Mouse (Mus musculus): ENCODE measurements at regions not wholly inside any gene's neighbourhood (a gene's known extent, or its start where the extent isn't known, plus 50 kb on each side); places are given as distances from the start of the nearest gene placed in this dataset.

DNA sequence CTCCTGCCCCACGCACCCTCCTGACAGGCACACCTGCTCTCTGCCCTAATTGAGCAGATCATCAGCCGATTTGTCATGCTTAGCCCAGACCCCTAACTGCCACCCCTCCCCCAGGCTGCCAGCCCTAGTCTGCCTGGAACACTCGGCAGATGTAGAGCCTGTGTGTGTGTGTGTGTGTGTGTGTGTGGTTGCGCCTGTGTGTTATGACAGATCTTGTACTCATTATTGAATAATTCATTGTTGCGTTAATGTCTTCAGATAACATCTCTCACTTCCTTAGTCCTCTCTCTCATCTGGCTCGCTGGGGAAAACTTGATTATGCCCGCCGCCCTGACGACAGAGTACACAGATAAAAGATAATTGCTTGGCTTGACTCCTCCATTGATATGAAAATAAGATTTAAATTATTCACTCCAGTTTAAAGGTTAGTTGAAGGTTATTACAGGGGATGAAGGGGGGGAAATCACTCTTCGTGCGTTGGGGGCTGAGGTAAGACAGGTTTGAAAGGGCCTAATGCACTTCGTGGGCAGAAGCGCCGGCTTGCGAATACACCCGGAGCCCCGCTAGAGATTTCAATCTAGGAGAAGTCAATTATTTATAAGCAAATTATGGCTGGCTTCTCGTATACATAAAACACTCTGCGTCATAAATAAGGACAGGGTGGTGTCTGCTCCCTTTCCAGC, 260.3 kb upstream of the Tle3 start:
- ATAC-seq (replicated peaks; ENCODE audit: insufficient number of reproducible peaks, low FRiP score, low TSS enrichment, poor library complexity, severe bottlenecking) = no peak

DNA sequence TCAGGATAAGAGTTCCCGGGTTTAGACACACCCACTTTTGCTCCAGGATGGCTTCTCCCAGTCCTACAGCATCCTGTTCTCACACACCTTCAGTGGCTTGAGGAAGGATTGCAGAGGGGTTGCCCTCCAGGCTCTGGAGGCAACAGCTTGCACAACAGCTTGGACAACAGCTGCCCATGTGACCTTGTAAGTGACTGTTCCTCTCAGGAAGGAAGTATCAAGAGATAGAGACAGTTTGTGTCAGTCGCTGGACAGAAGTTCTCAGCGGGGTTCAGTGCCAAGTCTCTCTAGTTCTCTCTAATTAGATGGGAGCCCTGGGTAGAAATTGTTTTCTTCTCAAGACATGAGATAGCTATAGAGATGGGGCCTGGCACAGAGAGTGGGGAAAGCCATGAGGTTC, 252.9 kb upstream of the Tle3 start:
- ATAC-seq (replicated peaks; ENCODE audit: insufficient number of reproducible peaks, low FRiP score, low TSS enrichment, poor library complexity, severe bottlenecking) = no peak

DNA sequence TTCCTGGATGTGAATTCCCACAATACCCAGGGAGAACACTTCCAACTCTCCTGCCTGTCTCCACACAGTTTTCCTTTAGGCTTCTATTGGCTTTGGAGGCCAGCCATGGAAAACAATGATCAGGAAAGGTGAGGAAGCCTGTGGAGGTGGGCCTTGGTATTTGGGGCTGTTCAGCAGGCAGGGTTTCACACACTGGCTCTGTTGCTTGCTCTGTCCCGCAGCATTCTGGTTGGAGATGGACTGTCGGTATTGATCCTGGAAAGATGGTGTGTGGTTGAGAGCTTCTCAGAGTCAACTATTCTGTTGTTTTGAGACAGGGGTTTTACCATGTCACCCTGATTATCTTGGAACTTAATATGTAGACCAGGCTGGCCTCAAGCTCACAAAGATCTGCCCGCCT, 251.6 kb upstream of the Tle3 start:
- no peak for ATAC-seq (replicated peaks; ENCODE audit: insufficient number of reproducible peaks, low FRiP score, low TSS enrichment, poor library complexity, severe bottlenecking)

DNA sequence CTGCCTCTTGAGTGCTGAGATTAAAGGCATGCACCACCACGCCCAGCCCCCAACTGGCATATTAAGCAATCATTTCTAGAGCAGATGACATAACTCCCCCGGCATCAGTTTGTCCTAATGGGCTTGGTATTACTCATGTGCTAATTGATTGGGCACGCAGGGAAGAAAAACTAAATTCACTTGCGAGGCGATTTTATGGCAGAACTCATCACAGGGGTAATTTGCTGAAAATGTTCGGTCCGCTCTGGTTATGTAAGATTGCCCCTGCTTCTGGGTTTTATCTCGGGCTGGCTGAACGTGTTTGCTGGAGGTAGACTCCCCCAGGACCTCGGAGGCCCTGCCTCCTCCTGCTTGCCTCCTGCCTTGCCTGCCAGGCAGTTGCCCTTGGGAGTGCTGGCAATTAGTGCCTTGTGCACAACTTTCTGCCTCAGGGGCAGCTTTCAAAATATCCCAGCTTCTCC, 251.2 kb upstream of the Tle3 start:
- no peak for ATAC-seq (replicated peaks; ENCODE audit: insufficient number of reproducible peaks, low FRiP score, low TSS enrichment, poor library complexity, severe bottlenecking)

DNA sequence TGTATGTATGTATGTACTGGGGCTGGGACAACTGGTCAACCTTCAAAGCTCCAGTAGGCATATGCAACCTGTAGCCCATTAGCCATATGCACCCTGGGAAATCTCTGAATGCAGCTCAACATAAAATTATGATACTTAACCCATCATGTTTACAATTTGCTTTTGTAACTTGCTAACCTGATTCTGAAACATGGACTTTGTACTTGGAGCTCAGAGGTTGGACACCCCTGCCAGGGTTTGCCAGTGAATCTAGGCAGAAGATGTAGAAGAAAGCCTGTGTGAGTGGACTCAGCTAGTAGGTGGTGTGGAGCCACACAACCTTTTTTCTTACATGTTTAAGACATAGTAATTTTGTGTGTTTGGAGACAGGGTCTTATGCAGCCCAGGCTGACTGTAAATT, 248.7 kb upstream of the Tle3 start:
- ATAC-seq (replicated peaks; ENCODE audit: insufficient number of reproducible peaks, low FRiP score, low TSS enrichment, poor library complexity, severe bottlenecking) = no peak

DNA sequence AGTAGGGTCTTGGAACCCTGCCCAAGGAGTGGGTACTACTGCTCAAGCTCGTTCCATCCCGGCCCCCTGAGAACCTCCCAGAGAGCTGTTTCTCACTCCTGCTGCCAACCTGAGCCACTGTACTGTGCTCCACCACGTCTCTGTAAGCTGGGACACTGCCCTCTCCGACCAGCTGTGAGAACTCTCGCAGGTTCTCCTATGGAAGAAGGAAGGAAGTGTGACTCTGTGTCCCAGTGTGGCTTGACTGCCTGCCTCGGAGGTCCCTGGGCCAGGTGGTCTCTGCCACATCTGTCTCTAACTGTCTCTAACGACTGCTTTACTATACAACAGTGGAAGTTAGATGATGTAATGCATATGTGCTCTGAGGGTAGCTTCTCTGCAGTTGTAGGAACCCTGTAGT, 246.4 kb upstream of the Tle3 start:
- ATAC-seq (replicated peaks; ENCODE audit: insufficient number of reproducible peaks, low FRiP score, low TSS enrichment, poor library complexity, severe bottlenecking) = no peak

DNA sequence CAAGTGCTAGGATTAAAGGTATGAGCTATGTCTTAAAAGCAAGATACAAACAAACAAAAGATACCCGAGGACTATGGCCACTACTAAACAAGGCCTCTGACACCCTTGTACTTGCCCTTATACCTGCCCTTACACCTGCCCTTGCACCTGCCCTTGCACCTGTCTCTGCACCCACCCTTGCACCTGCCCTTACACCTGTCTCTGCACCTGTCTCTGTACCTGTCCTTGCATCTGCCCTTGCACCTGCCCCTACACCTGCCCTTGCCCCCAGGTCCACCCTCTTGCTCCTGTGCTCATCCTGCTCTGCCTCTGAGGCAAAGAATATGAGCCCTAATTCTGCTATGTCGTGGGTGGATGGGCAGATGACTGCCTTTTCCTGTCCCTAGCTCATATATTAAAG, 244.1 kb upstream of the Tle3 start:
- no peak for ATAC-seq (replicated peaks; ENCODE audit: insufficient number of reproducible peaks, low FRiP score, low TSS enrichment, poor library complexity, severe bottlenecking)

DNA sequence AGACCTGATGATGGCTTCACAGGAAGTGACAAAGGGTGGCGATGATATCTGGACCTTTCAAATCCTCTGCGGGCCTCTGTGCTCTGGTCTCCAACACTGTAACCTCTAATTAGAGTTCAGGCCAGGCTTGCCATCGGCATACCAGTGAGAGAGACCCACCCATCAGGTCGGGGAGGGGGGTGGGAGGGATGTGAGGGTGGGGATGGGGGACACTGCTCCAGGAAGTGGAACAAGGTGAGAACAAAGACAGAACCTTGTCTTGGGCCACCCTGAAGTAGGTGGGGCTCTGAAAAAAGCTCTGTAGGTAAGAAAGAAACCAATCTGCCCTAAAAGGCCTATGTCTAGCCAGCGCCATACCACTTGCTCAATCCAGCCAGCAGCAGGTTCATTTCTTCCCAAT, 243.0 kb upstream of the Tle3 start:
- no peak for ATAC-seq (replicated peaks; ENCODE audit: insufficient number of reproducible peaks, low FRiP score, low TSS enrichment, poor library complexity, severe bottlenecking)

DNA sequence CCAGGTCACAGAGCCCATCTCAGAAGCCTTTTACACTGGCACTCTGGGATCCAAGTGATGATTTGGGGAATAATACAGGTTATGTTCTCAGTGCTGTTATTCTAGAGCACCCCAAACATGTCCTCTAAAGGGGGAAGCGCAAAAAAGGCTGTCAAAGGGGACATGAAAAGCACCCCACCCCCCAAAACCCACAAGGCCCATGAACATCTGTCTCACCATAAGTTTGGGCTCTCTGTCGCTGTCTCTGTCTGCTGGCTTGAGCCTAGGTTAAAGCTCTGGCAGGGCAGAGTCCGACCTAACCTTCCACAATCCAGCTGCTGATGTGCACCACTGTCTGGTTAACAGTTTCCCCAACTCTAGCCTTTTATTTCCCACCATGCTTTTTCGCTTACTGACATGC, 241.3 kb upstream of the Tle3 start:
- ATAC-seq (replicated peaks; ENCODE audit: insufficient number of reproducible peaks, low FRiP score, low TSS enrichment, poor library complexity, severe bottlenecking) = no peak

DNA sequence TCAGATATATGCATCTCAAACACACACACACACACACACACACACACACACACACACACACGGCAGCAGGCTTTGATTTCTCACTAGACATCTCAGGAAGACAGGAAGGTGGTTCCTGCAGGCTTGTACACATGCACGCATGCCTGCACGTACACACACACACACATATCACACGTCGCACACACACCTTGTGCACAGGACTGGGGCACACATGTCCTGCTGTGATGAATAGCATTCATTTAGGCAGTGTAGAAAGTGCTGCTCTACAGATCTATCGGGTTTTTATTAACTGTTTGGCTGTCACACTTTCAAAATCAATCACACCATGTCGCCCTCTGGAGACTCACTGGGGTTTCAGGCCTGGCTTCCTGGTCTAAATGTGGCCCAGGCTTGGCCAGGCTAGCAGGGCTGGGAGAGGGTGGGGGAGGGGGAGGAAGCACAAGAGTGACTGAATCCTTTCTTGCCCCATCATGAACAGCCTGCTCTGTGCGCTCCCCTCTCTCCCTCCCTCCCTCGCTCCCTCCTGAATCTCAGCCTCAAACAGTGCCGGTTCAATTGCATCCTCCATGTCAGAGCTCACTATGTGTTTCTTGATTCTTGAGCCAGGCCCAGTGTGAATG, 236.8 kb upstream of the Tle3 start:
- no peak for ATAC-seq (replicated peaks; ENCODE audit: insufficient number of reproducible peaks, low FRiP score, low TSS enrichment, poor library complexity, severe bottlenecking)

DNA sequence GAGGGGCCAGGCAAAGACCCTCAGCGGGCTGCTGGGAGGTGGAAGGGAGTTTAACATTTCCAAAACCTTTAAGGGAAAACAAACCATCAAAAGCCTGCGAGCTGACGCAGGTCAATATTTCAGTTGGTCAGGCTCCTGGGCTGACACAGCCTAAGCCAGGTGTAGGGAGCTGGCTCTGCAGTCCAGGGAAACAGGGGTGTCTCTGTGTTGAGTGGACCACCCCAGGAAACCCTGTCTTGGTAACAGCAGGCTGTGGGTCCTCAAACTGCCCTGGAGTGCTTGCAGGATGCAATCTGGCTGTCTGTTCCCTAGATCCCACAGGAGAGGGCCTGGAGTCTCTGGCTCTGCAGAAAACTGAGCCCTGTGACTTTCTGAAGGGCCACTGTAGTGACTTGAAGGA, 236.2 kb upstream of the Tle3 start:
- ATAC-seq (replicated peaks; ENCODE audit: insufficient number of reproducible peaks, low FRiP score, low TSS enrichment, poor library complexity, severe bottlenecking) = no peak

DNA sequence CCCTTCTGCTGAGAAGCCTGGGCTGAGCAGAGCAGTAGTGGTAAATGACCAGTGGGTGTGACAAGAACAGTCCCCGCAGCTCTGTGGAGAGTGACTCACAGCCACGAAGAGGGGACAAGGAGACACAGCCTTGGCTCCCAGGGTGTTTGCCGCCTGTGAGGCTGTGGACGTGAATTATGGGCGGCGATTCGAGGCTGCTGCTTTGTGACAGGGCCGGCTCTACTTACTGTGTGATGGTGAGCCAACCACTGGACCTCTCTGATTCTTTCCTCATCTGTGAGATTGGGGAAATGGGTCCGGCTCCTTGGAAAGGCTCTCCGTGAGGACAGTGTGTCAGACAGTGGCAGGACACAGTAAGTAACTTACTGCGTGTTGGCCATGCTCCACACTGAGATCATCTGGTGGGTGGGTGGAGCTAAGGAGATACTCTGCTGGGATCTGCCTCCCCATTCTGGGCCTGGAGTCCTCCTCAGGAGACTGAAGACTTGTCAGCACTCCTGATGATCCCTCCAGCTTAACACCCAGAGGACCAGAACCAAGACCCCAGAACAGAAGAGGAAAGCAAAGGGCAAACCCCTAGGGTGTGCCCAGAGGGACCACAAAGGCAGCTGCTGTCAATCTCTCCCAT, 233.3 kb upstream of the Tle3 start:
- no peak for ATAC-seq (replicated peaks; ENCODE audit: insufficient number of reproducible peaks, low FRiP score, low TSS enrichment, poor library complexity, severe bottlenecking)

DNA sequence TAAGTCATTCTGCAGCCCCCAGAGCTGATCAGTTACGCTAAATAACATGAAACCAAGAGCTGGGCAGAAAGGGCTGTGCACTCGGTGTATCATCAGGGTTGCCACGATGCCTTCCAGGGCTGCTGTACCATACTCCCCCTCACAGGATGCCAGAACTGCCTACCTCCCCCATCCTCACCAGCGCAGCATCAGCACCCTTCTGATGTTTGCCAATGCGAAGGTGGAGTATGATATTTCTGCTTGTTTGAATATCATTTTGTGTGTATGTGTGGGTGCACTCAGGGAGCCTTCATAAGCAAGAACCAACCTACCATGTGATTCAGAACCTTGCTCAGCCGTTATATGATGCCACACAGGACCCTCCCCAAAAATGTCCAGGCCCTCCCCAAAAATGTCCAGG, 229.1 kb upstream of the Tle3 start:
- ATAC-seq (replicated peaks; ENCODE audit: insufficient number of reproducible peaks, low FRiP score, low TSS enrichment, poor library complexity, severe bottlenecking) = no peak

DNA sequence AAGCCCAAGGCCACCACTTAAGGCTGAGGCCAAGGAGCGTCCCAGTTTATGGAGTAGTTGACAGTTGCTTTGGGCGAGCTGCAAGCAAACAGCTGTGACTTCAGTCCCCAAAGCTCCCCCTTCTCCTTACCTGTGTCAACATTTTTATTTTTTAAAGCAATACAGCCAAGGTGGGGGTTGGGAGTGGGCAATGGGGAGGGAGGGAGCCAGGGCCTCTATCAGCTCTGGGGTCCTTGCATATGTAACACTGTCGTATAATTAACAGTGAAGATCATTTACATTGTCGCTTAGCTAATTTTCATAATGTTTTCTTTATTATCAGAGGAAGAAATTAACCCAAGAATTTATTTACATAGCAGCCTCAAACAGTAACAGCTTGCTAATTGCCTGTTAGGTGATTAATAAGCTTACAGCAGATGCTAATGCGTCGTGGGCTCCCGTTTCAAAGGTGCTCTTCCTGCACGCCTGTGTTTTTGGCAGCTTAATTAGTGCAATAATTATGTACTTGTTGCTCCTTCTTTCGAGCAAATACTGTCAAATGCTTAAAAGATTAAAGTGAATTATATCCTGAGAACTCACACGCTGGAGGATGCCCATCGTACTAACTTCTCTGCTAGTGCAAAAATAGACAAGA, 227.4 kb upstream of the Tle3 start:
- no peak for ATAC-seq (replicated peaks; ENCODE audit: insufficient number of reproducible peaks, low FRiP score, low TSS enrichment, poor library complexity, severe bottlenecking)

DNA sequence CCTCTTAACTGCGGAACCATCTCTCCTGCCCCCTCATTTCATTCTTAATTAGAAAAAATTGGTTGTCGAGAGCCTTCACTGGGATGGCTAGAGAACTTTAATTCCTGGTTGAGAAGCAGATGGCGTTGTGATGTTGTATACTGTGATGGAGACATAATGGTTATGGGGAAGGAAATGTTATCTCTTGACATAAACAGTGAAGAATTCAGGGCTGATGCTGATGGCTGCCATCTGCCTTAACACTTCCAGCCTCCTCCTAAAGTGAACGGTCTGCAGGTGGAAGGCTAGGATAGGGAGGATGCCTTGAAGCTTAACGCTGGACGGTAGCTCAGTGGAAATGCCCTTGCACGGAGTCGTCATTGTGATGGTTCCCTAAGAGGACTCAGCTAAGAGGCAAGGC, 226.4 kb upstream of the Tle3 start:
- no peak for ATAC-seq (replicated peaks; ENCODE audit: insufficient number of reproducible peaks, low FRiP score, low TSS enrichment, poor library complexity, severe bottlenecking)

DNA sequence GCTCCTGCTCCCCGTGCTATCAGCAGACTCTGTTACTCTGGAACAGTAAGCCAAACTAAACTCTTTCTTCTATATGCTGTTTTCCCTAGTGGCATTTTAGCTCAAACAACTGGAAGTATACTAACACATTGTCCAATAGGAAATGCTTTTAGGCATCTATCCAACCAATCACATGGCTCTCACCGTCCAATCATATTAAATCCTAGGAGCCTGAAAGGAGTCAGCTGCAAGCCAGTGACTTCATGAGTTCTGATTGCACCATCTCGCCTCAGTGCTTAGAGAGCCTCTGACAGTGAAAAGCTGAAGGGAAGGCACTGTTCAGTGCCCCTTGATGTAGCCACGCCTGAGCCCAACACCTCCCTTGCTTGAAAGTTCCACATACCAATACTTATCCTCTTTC, 221.0 kb upstream of the Tle3 start:
- no peak for ATAC-seq (replicated peaks; ENCODE audit: insufficient number of reproducible peaks, low FRiP score, low TSS enrichment, poor library complexity, severe bottlenecking)

DNA sequence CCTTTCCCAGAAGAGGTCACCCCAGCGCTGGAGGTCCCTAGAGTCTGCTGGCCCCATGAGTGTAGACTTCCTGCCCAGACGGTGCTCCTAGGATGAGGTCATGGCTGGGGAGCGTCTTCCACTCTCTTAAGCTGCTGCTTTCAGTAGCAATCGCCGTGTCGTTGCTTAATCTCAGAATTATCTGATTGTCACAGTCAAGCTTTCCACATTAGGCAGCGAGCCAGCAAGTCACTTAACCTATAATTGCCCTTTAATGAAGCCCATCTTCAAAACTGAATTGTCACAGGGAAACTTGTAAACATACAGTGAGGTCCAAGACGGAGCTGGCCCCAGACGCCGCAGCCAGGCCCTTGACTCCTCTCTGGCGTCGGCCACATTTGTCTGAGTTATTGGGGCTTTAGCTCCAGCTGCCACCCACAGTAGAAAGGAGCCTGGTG, 220.2 kb upstream of the Tle3 start:
- ATAC-seq (replicated peaks; ENCODE audit: insufficient number of reproducible peaks, low FRiP score, low TSS enrichment, poor library complexity, severe bottlenecking) = no peak

DNA sequence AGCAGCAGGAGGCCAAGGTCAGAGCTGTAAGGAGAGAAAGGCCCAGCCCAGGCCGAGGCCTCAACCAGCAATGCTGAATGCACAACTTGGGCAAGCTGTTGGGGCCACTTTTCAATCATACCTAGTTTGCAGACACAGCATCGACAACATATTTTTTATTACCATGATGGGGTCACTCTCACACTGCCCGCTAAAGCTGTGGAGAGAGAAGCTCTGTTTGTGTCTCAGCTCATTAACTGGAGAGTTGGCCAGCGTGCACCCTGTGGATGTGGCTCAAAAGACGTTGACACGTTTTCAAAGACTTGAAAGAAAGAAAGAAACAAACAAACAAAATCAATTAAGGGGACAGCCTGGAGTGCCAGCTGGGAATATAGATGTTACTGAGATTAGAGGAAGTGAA, 217.4 kb upstream of the Tle3 start:
- ATAC-seq (replicated peaks; ENCODE audit: insufficient number of reproducible peaks, low FRiP score, low TSS enrichment, poor library complexity, severe bottlenecking) = no peak

DNA sequence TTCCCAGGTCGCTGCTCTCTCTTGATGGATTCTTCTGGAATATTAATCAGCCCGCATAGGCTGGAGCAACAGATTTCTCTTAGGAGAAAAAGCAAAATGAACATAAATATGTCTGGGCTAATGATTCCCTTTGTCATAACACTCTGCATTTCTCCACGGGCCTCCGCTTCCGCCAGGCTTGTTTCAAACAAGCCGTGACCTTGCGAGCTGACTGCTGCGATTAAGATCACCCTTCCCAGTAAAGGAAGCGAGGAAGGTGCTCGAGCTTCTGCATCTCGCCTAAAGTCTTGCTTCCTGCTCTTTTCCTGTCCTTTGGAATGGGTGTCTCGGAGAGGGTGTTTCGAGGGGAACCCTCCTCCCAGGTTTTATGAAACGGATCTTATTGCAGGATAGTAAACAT, 216.3 kb upstream of the Tle3 start:
- ATAC-seq (replicated peaks; ENCODE audit: insufficient number of reproducible peaks, low FRiP score, low TSS enrichment, poor library complexity, severe bottlenecking) = no peak

DNA sequence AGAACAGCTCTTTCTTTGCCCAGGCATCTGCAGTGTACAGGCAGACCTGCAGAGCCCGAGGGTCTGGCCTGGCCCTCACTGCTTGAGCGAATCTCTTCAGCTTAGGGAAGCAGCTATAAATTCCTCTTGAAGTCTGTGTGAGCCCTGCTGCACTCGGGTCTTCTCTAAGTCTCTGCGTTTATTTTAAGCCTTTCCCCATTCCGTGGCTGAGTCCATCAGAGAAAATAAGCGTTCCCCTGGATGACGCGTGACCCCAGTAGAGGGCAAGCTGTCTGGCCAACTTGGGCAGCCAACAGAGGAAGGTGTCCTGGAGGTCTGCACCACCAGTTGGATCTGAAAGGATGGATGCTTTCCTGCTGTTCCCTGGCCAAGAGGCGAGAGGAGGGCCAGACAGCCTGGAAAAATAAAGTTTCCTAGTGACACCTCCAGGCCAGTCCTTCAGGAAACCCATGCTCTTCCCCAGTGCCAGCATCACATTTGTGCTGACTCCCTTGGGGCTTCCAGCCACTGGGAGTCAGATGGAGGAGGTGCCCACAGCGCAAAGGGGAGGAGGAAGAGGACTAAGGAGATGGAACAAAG, 213.9 kb upstream of the Tle3 start:
- no peak for ATAC-seq (replicated peaks; ENCODE audit: insufficient number of reproducible peaks, low FRiP score, low TSS enrichment, poor library complexity, severe bottlenecking)

Data from monocyte, adult 5-6 weeks (primary cell).